In the genomic region with DNA sequence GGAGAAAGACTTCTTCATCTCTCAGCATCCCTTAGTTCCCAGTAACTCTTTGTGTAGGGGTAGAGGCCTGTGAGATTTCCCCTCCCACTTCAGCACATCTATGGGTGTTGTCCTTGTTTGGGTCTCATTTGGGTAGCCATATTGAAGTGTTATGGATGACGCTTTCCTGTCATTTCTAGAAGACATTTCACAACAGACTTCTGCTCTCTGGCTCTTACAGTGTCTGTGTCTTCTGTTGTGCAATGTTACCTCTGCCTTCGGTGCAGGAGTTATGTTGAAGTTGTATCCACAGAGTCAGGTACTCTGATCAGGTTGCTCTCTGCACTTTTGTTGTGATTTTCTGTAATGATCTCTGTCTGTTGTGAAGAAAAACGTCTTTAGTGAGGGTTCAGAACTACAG, we compare ENCODE assay signal across 19 mouse cellular contexts.
"Had no signal": no experiment of that assay in that cellular context is flagged by ENCODE, and none has a peak within 500 bp of the region (broad histone marks: within the 10 kb centered on the region; RNA-seq: fewer than 3 reads in every experiment).

No protein-coding gene starts in this region.

- H3K4me1 ChIP-seq: liver, embryonic 15.5 days; lung, embryonic 15.5 days; midbrain, embryonic 13.5 days; midbrain, embryonic 15.5 days; neural tube, embryonic 13.5 days had no signal

- H3K4me3 ChIP-seq: liver, embryonic 13.5 days; liver, embryonic 15.5 days; lung, embryonic 15.5 days; megakaryocyte, embryonic 14.5 days; midbrain, embryonic 13.5 days; midbrain, embryonic 15.5 days; myocyte; neural tube, embryonic 13.5 days had no signal

- H3K27me3 ChIP-seq: liver, embryonic 13.5 days; liver, embryonic 15.5 days; lung, embryonic 15.5 days; megakaryocyte, embryonic 14.5 days; midbrain, embryonic 13.5 days; midbrain, embryonic 15.5 days; neural tube, embryonic 13.5 days had no signal

- H3K4me2 ChIP-seq: liver, embryonic 13.5 days; liver, embryonic 15.5 days; lung, embryonic 15.5 days; midbrain, embryonic 11.5 days; midbrain, embryonic 13.5 days; midbrain, embryonic 15.5 days; neural tube, embryonic 13.5 days had no signal

- H3K9ac ChIP-seq: liver, embryonic 13.5 days; liver, embryonic 15.5 days; liver, postnatal 0 days; lung, embryonic 15.5 days; midbrain, embryonic 13.5 days; midbrain, embryonic 15.5 days; neural tube, embryonic 13.5 days had no signal

- H3K36me3 ChIP-seq: liver, embryonic 13.5 days; liver, embryonic 15.5 days had no signal

- ATAC-seq: liver, postnatal 0 days; lung, postnatal 0 days; midbrain, embryonic 13.5 days; midbrain, embryonic 15.5 days had no signal

- H3K27ac ChIP-seq: liver, embryonic 13.5 days; liver, embryonic 15.5 days; lung, embryonic 15.5 days; macrophage; midbrain, embryonic 13.5 days; midbrain, embryonic 15.5 days; neural tube, embryonic 13.5 days had no signal

- DNase-seq: liver, embryonic 13.5 days; liver, postnatal 0 days; lung, adult 2 months; lung, postnatal 14 days; lung, postnatal 36 days; right cerebral cortex, postnatal 14 days; thymus, adult 18-20 months; thymus, postnatal 14 days; thymus, postnatal 36 days had no signal

- H3K9me3 ChIP-seq: liver, embryonic 13.5 days; liver, embryonic 15.5 days; lung, embryonic 15.5 days; megakaryocyte, embryonic 14.5 days; midbrain, embryonic 13.5 days; midbrain, embryonic 15.5 days; neural tube, embryonic 13.5 days had no signal
